15 mouse cellular contexts compared by ENCODE assay signal in the genomic region with DNA sequence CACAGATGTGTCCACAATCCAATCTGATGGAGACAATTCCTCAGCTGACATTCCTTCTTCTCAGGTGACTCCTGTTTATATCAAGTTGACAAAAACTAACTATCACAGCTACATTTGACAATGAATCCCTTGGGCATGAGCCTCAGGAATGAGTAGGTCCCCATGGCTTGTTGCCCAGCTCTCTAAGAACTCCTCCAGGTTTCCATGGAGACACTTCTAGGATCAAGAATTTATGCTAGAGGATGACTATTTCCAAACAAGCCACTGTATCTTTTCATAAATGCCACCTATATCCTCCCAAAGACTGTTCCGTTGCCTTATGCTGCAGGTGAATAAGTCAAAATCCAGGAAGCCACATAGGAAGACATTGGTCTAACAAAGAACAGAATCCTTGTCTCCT.
DNase-seq lines count a peak whose midpoint lies in the region; ATAC-seq lines count a peak whose summit lies in the region.
"Had no signal": no experiment of that assay in that cellular context is flagged by ENCODE, and none has a peak within 500 bp of the region (broad histone marks: within the 10 kb centered on the region; RNA-seq: fewer than 3 reads in every experiment).

No protein-coding gene starts in this region.

- H3K36me3 ChIP-seq in heart, embryonic 14.5 days (ENCODE audit: control insufficient read depth, insufficient read depth, low read length): no peaks in the 10 kb centered on the region
- no peaks in the 10 kb centered on the region for H3K36me3 ChIP-seq in lung, embryonic 16.5 days (ENCODE audit: control insufficient read depth, insufficient read depth, low read length)
- H3K36me3 ChIP-seq: embryonic facial prominence, embryonic 12.5 days; liver, embryonic 15.5 days; midbrain, embryonic 13.5 days; neural tube, embryonic 15.5 days had no signal

- H3K9me3 ChIP-seq in heart, embryonic 14.5 days (ENCODE audit: control insufficient read depth, low read length): no peaks in the 10 kb centered on the region
- no peaks in the 10 kb centered on the region for H3K9me3 ChIP-seq in lung, embryonic 16.5 days (ENCODE audit: control insufficient read depth, low read length)
- H3K9me3 ChIP-seq: embryonic facial prominence, embryonic 12.5 days; liver, embryonic 15.5 days; midbrain, embryonic 13.5 days; neural tube, embryonic 15.5 days had no signal

- DNase-seq in heart, adult 18-20 months: no peak
- DNase-seq in lung, postnatal 36 days: no peak
- DNase-seq in left cerebral cortex, adult 18-20 months (ENCODE audit: low spot score in 2 of 2): peak; percentile 53 to 57
- DNase-seq in right cerebral cortex, postnatal 14 days: peak; percentile 71
- DNase-seq in cerebellum, adult 8-10 months: no peak
- DNase-seq in adrenal gland, adult 18-20 months (ENCODE audit: low spot score in 2 of 2): no peak
- DNase-seq: cerebellum, adult 2 months; thymus, postnatal 36 days had no signal

- no peak for ATAC-seq in heart, embryonic 14.5 days (ENCODE audit: insufficient number of reproducible peaks, insufficient read depth, low FRiP score, low read depth)
- ATAC-seq in lung, embryonic 16.5 days (ENCODE audit: low read depth): no peak
- ATAC-seq: midbrain, embryonic 13.5 days had no signal

- peak overlapping the region; percentile 51 to 68 for H3K27ac ChIP-seq in heart, embryonic 14.5 days (replicated peaks in 1 of 2; ENCODE audit: control insufficient read depth in 1 of 2, insufficient read depth in 1 of 2, low read depth in 2 of 2, low read length in 2 of 2)
- H3K27ac ChIP-seq in lung, embryonic 16.5 days (ENCODE audit: low read length): peak overlapping the region; percentile 65
- H3K27ac ChIP-seq: embryonic facial prominence, embryonic 12.5 days; hindbrain, embryonic 14.5 days; liver, embryonic 15.5 days; midbrain, embryonic 13.5 days had no signal

- WGBS in heart, embryonic 14.5 days: 68% methylated on average over 1 of the region's 1 CpGs
- WGBS in lung, embryonic 16.5 days: 45% methylated on average over 1 of the region's 1 CpGs

- H3K4me1 ChIP-seq in heart, embryonic 14.5 days (ENCODE audit: control insufficient read depth in 2 of 2, insufficient read depth in 2 of 2, low read length in 2 of 2): peaks cover 4 to 7% of the 10 kb centered on the region in 2 experiments
- peaks cover 13% of the 10 kb centered on the region for H3K4me1 ChIP-seq in lung, embryonic 16.5 days (replicated peaks; ENCODE audit: control insufficient read depth, insufficient read depth, low read length)
- H3K4me1 ChIP-seq: liver, embryonic 15.5 days; midbrain, embryonic 13.5 days had no signal

- no peaks in the 10 kb centered on the region for H3K27me3 ChIP-seq in heart, embryonic 14.5 days (ENCODE audit: control insufficient read depth, insufficient read depth, low read length)
- H3K27me3 ChIP-seq in lung, embryonic 16.5 days (ENCODE audit: control insufficient read depth, insufficient read depth, low read depth, low read length): no peaks in the 10 kb centered on the region
- H3K27me3 ChIP-seq: embryonic facial prominence, embryonic 12.5 days; liver, embryonic 15.5 days; midbrain, embryonic 13.5 days; neural tube, embryonic 15.5 days had no signal

- H3K9ac ChIP-seq in heart, embryonic 14.5 days (ENCODE audit: low read length): no peak overlapping the region
- H3K9ac ChIP-seq in lung, embryonic 16.5 days (ENCODE audit: low read length): no peak overlapping the region
- H3K9ac ChIP-seq: embryonic facial prominence, embryonic 12.5 days; hindbrain, embryonic 14.5 days; liver, embryonic 15.5 days; midbrain, embryonic 13.5 days; neural tube, embryonic 15.5 days had no signal

- no peak overlapping the region for H3K4me3 ChIP-seq in heart, embryonic 14.5 days (ENCODE audit: control insufficient read depth in 1 of 2, insufficient read depth in 1 of 2, low read depth in 1 of 2, low read length in 2 of 2)
- no peak overlapping the region for H3K4me3 ChIP-seq in lung, embryonic 16.5 days (ENCODE audit: low read length)
- H3K4me3 ChIP-seq: embryonic facial prominence, embryonic 12.5 days; liver, embryonic 15.5 days; midbrain, embryonic 13.5 days; neural tube, embryonic 15.5 days had no signal

- H3K4me2 ChIP-seq in heart, embryonic 14.5 days (ENCODE audit: low read length): no peak overlapping the region
- H3K4me2 ChIP-seq in lung, embryonic 16.5 days (ENCODE audit: low read depth, low read length): no peak overlapping the region
- H3K4me2 ChIP-seq: embryonic facial prominence, embryonic 12.5 days; hindbrain, embryonic 14.5 days; liver, embryonic 15.5 days; midbrain, embryonic 13.5 days; neural tube, embryonic 15.5 days had no signal

Comparison
In these comparisons a context has a peak if more than half of its experiments do, and no peak if none do; other contexts are left out.
1. DNase-seq: peak in left cerebral cortex, adult 18-20 months (2 of 2) and right cerebral cortex, postnatal 14 days (single experiment); none in heart, adult 18-20 months (0 of 2), lung, postnatal 36 days (single experiment), cerebellum, adult 8-10 months (single experiment) and adrenal gland, adult 18-20 months (0 of 2).